Mouse (Mus musculus): ENCODE measurements around the gene Myadml2. TPM values are rescaled to one million over a fixed set of nuclear protein-coding genes. Genes with fewer than 3 reads are reported as not detected.

Myadml2 gene
- polyA plus RNA-seq, 1 experiment: 3.8 TPM

- no peak overlapping the region for H3K4me3 ChIP-seq (ENCODE audit: insufficient read depth, low read depth, low read length)
- no peak overlapping the region for H3K27ac ChIP-seq (replicated peaks; ENCODE audit: low read depth, low read length)
- peaks cover 5% of the 10 kb centered on the region for H3K4me1 ChIP-seq (ENCODE audit: control insufficient read depth, insufficient read depth, insufficient read length, low read length)
Observed at GRCm38 (mm10) chr11:120615167-120615566, 32.8 kb downstream of the Myadml2 start.

GRCm38 (mm10) chr11:120613976-120614375, 34.0 kb downstream of the Myadml2 start:
- H3K27ac ChIP-seq (replicated peaks; ENCODE audit: low read depth, low read length): no peak overlapping the region
- peaks cover 5% of the 10 kb centered on the region for H3K4me1 ChIP-seq (ENCODE audit: control insufficient read depth, insufficient read depth, insufficient read length, low read length)
- no peak overlapping the region for H3K4me3 ChIP-seq (ENCODE audit: insufficient read depth, low read depth, low read length)

GRCm38 (mm10) chr11:120613481-120613972, 34.4 kb downstream of the Myadml2 start:
- H3K27ac ChIP-seq (replicated peaks; ENCODE audit: low read depth, low read length): no peak overlapping the region
- H3K4me1 ChIP-seq (ENCODE audit: control insufficient read depth, insufficient read depth, insufficient read length, low read length): peaks cover 5% of the 10 kb centered on the region
- H3K4me3 ChIP-seq (ENCODE audit: insufficient read depth, low read depth, low read length): no peak overlapping the region

- H3K4me1 ChIP-seq (ENCODE audit: control insufficient read depth, insufficient read depth, insufficient read length, low read length): peaks cover 5% of the 10 kb centered on the region
- H3K27ac ChIP-seq (replicated peaks; ENCODE audit: low read depth, low read length): no peak overlapping the region
- H3K4me3 ChIP-seq (ENCODE audit: insufficient read depth, low read depth, low read length): no peak overlapping the region
Observed at GRCm38 (mm10) chr11:120612763-120613162, 35.2 kb downstream of the Myadml2 start.

- no peak overlapping the region for H3K27ac ChIP-seq (replicated peaks; ENCODE audit: low read depth, low read length)
- no peaks in the 10 kb centered on the region; the same call in 1 of the 2 replicates for H3K4me1 ChIP-seq (ENCODE audit: control insufficient read depth, insufficient read depth, insufficient read length, low read length)
- H3K4me3 ChIP-seq (ENCODE audit: insufficient read depth, low read depth, low read length): no peak overlapping the region
Observed at GRCm38 (mm10) chr11:120610477-120611046, 37.4 kb downstream of the Myadml2 start.

GRCm38 (mm10) chr11:120609250-120609649, 38.7 kb downstream of the Myadml2 start:
- Histone ChIP-seq H3K27ac (replicated peaks; ENCODE audit: low read depth, low read length) (no peak overlapping the region), H3K4me3 (ENCODE audit: insufficient read depth, low read depth, low read length) (no peak overlapping the region), H3K4me1 (ENCODE audit: control insufficient read depth, insufficient read depth, insufficient read length, low read length) (no peaks in the 10 kb centered on the region; the same call in 1 of the 2 replicates)

- no peak within 1 kb of the TSS for H3K27ac ChIP-seq (replicated peaks; ENCODE audit: low read depth, low read length)
- no peak within 1 kb of the TSS for H3K4me3 ChIP-seq (ENCODE audit: insufficient read depth, low read depth, low read length)
Observed at GRCm38 (mm10) chr11:120608241-120609034, 39.5 kb downstream of the Myadml2 start, which contains the start of gene Npb. Npb (plus strand) TSS chr11:120608477.

GRCm38 (mm10) chr11:120606764-120607163, 41.2 kb downstream of the Myadml2 start:
- no peak overlapping the region for H3K27ac ChIP-seq (replicated peaks; ENCODE audit: low read depth, low read length)
- no peaks in the 10 kb centered on the region; the same call in 1 of the 2 replicates for H3K4me1 ChIP-seq (ENCODE audit: control insufficient read depth, insufficient read depth, insufficient read length, low read length)
- H3K4me3 ChIP-seq (ENCODE audit: insufficient read depth, low read depth, low read length): no peak overlapping the region

More at GRCm38 (mm10) chr11:120608241-120609034, 39.5 kb downstream of the Myadml2 start, which contains the start of gene Npb:
- no peaks in the 10 kb centered on the region; the same call in 1 of the 2 replicates for H3K4me1 ChIP-seq (ENCODE audit: control insufficient read depth, insufficient read depth, insufficient read length, low read length)

GRCm38 (mm10) chr11:120605667-120606066, 42.3 kb downstream of the Myadml2 start:
- no peak overlapping the region for H3K4me3 ChIP-seq (ENCODE audit: insufficient read depth, low read depth, low read length)
- no peak overlapping the region for H3K27ac ChIP-seq (replicated peaks; ENCODE audit: low read depth, low read length)
- no peaks in the 10 kb centered on the region; the same call in 1 of the 2 replicates for H3K4me1 ChIP-seq (ENCODE audit: control insufficient read depth, insufficient read depth, insufficient read length, low read length)

- Histone ChIP-seq H3K4me1 (ENCODE audit: control insufficient read depth, insufficient read depth, insufficient read length, low read length) (peaks cover 5% of the 10 kb centered on the region), H3K27ac (replicated peaks; ENCODE audit: low read depth, low read length) (no peak overlapping the region), H3K4me3 (ENCODE audit: insufficient read depth, low read depth, low read length) (no peak overlapping the region)
Observed at GRCm38 (mm10) chr11:120603545-120603944, 44.4 kb downstream of the Myadml2 start.

- peaks cover 10% of the 10 kb centered on the region for H3K4me1 ChIP-seq (ENCODE audit: control insufficient read depth, insufficient read depth, insufficient read length, low read length)
Observed at GRCm38 (mm10) chr11:120600716-120601115, 47.2 kb downstream of the Myadml2 start.

GRCm38 (mm10) chr11:120598990-120599549, 48.9 kb downstream of the Myadml2 start:
- Histone ChIP-seq H3K4me3 (ENCODE audit: insufficient read depth, low read depth, low read length) (peak overlapping the region; percentile 74), H3K4me1 (ENCODE audit: control insufficient read depth, insufficient read depth, insufficient read length, low read length) (peaks cover 10% of the 10 kb centered on the region), H3K27ac (replicated peaks; ENCODE audit: low read depth, low read length) (peak overlapping the region; percentile 68)

More at GRCm38 (mm10) chr11:120600716-120601115, 47.2 kb downstream of the Myadml2 start:
- Histone ChIP-seq H3K4me3 (ENCODE audit: insufficient read depth, low read depth, low read length) (no peak overlapping the region), H3K27ac (replicated peaks; ENCODE audit: low read depth, low read length) (no peak overlapping the region)

- H3K4me3 ChIP-seq (ENCODE audit: insufficient read depth, low read depth, low read length): peak within 1 kb of the TSS; percentile 74
- H3K27ac ChIP-seq (replicated peaks; ENCODE audit: low read depth, low read length): peak within 1 kb of the TSS; percentile 68
- peaks cover 10% of the 10 kb centered on the region for H3K4me1 ChIP-seq (ENCODE audit: control insufficient read depth, insufficient read depth, insufficient read length, low read length)
Observed at GRCm38 (mm10) chr11:120598283-120598989, 49.5 kb downstream of the Myadml2 start, which contains the start of the genes Alyref and Anapc11. Alyref (minus strand) TSS chr11:120598365. Anapc11 (plus strand) TSS chr11:120598421.

Data from brown adipose tissue, adult 24 weeks (tissue).